Mouse (Mus musculus): ENCODE results near the gene BC055324. TPM values are rescaled to one million over a fixed set of nuclear protein-coding genes. Genes with fewer than 3 reads are reported as not detected.

The BC055324 gene
- 0.11 and 0.23 TPM in 2 replicates for polyA plus RNA-seq (2012; rRNA removed)

GRCm38 (mm10) chr1:163994721-163995608 lies at the start of gene BC055324, which contains the start of gene Mettl18:
TSS of gene BC055324 (minus strand) at chr1:163994796.
TSS of gene Mettl18 (plus strand) at chr1:163994889.

GRCm38 (mm10) chr1:163928846-163929245 lies 65.8 kb downstream of the BC055324 start, which contains the start of gene Scyl3:
TSS of gene Scyl3 (plus strand) at chr1:163929100.

Other genes with a start within 250 kb of the BC055324 start
- 0.67 and 0.94 TPM in 2 replicates for gene Kifap3, start 215.2 kb downstream of the BC055324 start, polyA plus RNA-seq (2012; rRNA removed)
- 1.7 and 2.6 TPM in 2 replicates for gene Scyl3, start 65.7 kb downstream of the BC055324 start, polyA plus RNA-seq (2012; rRNA removed)
- 0.04 TPM in 1 of 2 replicates, not detected in the other for gene Mettl18, start 93 bp upstream of the BC055324 start, polyA plus RNA-seq (2012; rRNA removed)
- 0.04 TPM in 1 of 2 replicates, not detected in the other for gene Sele, start 53.4 kb upstream of the BC055324 start, polyA plus RNA-seq (2012; rRNA removed)
- gene Sell, start 67.2 kb upstream of the BC055324 start, polyA plus RNA-seq (2012; rRNA removed): 0.03 and 0.15 TPM in 2 replicates
- gene Selp, start 120.5 kb upstream of the BC055324 start, polyA plus RNA-seq (2012; rRNA removed): 0.46 and 0.48 TPM in 2 replicates
- gene F5, start 157.0 kb upstream of the BC055324 start, polyA plus RNA-seq (2012; rRNA removed): 0.58 and 0.66 TPM in 2 replicates

All from stomach, adult 2 months (tissue).